Mouse (Mus musculus) lung, adult 2 months (tissue): ENCODE results near the gene Rab29.

Experiments used
- CTCF ChIP-seq: fragments of 200-500 bp; IDR thresholded peaks from 2 replicates; pipeline ENCODE4 v1.5.1; 2011; ENCODE audit warnings: mild to moderate bottlenecking, low read length, control low read depth; ENCODE audit not compliant: insufficient read depth
- POLR2A ChIP-seq: fragments of 200-500 bp; IDR thresholded peaks from 2 replicates; pipeline ENCODE4 v1.6.1; 2011; ENCODE audit warnings: low read depth, mild to moderate bottlenecking, control low read depth, low read length, borderline replicate concordance; ENCODE audit errors: extremely low read depth

GRCm38 (mm10) chr1:131879816-131880215, 12.8 kb downstream of the Rab29 start:
- TF ChIP-seq CTCF, result no peak
- no peak for TF ChIP-seq POLR2A
